Mouse (Mus musculus) thymus, adult 2 months (tissue): ENCODE data around the gene Drap1. TPM values are rescaled to one million over a fixed set of nuclear protein-coding genes. Genes with fewer than 3 reads are reported as not detected.

Source experiments
- DNase-seq: peaks from one replicate; pipeline ENCODE4 v3.0.0; 2021
- H3K27ac ChIP-seq: fragments of 200-500 bp; 2 replicates; pipeline ENCODE4 v1.5.1; 2012; ENCODE audit warnings: low read length, control low read depth; ENCODE audit not compliant: control insufficient read depth, insufficient read depth
- H3K27me3 ChIP-seq: fragments of 200-500 bp; 2 replicates; pipeline ENCODE4 v1.6.1; 2012; ENCODE audit warnings: mild to moderate bottlenecking, low read length, moderate library complexity, mixed read lengths; ENCODE audit not compliant: control insufficient read depth, insufficient read depth
- H3K36me3 ChIP-seq: fragments of 200-500 bp; 2 replicates; pipeline ENCODE4 v1.6.1; 2012; ENCODE audit warnings: mild to moderate bottlenecking, low read length, moderate library complexity; ENCODE audit not compliant: control insufficient read depth, insufficient read depth
- H3K4me1 ChIP-seq: fragments of 200-500 bp; replicated peaks from 2 replicates; pipeline ENCODE4 v1.6.1; 2012; ENCODE audit warnings: low read length; ENCODE audit not compliant: control insufficient read depth, insufficient read depth
- H3K4me3 ChIP-seq: fragments of 200-500 bp; 2 replicates; pipeline ENCODE4 v1.5.1; 2012; ENCODE audit warnings: mild to moderate bottlenecking, low read length, control low read depth, moderate library complexity; ENCODE audit not compliant: control insufficient read depth, insufficient read depth
- CTCF ChIP-seq: fragments of 200-500 bp; IDR thresholded peaks from 2 replicates; pipeline ENCODE4 v1.5.1; 2012; ENCODE audit warnings: mild to moderate bottlenecking, control low read depth, low read length, moderate library complexity, borderline replicate concordance; ENCODE audit not compliant: control insufficient read depth, poor library complexity, insufficient read depth; ENCODE audit errors: extremely low read depth
- POLR2A ChIP-seq: fragments of 200-500 bp; IDR thresholded peaks from 2 replicates; pipeline ENCODE4 v1.6.1; 2012; ENCODE audit warnings: mild to moderate bottlenecking, low read length, control low read depth, moderate library complexity; ENCODE audit not compliant: control insufficient read depth, poor library complexity, insufficient read depth; ENCODE audit errors: extremely low read depth
- WGBS: fragments of 180-500 bp; shearing (Covaris S2); methylation state at CpG from one replicate; pipeline ENCODE4 v1.1.7; 2018; 5-methylcytosine and 5-hydroxymethylcytosine counted together
- polyA plus RNA-seq: library from polyadenylated mRNA; depleted of rRNA; stranded (reverse); fragments of >200 nt; gene quantifications from 2 replicates; pipeline ENCODE4 v1.2.3, GENCODE M21; 2012

Drap1 gene
- polyA plus RNA-seq, 1 experiment, result 133 TPM

- no peaks in the 10 kb centered on the region for H3K27me3 ChIP-seq
- WGBS, result 88% methylated on average over 7 of the region's 7 CpGs
- no peak for DNase-seq
- H3K36me3 ChIP-seq, result no peaks in the 10 kb centered on the region
- no peak overlapping the region for H3K27ac ChIP-seq
- peaks cover 25% of the 10 kb centered on the region for H3K4me1 ChIP-seq
- no peak overlapping the region for H3K4me3 ChIP-seq
- TF ChIP-seq CTCF (no peak), POLR2A (no peak)
Measured at GRCm38 (mm10) chr19:5459019-5459418, 34.2 kb upstream of the Drap1 start.

GRCm38 (mm10) chr19:5457746-5458442 lies 33.1 kb upstream of the Drap1 start, which contains the start of gene Ccdc85b:
TSS of gene Ccdc85b (minus strand) at chr19:5457894.
- Histone ChIP-seq H3K27me3 (no peaks in the 10 kb centered on the region), H3K36me3 (no peaks in the 10 kb centered on the region), H3K27ac (peak within 1 kb of the TSS; percentile 29; the same call in 1 of the 2 replicates), H3K4me1 (peaks cover 25% of the 10 kb centered on the region), H3K4me3 (peak within 1 kb of the TSS; percentile 67)
- WGBS, result 15% methylated on average over 14 of the region's 14 CpGs
- TF ChIP-seq POLR2A (no peak), CTCF (no peak)
- no peak for DNase-seq

- Histone ChIP-seq H3K36me3 (no peaks in the 10 kb centered on the region), H3K4me1 (peaks cover 25% of the 10 kb centered on the region), H3K4me3 (peak overlapping the region; percentile 67), H3K27ac (peak overlapping the region; percentile 29; the same call in 1 of the 2 replicates), H3K27me3 (no peaks in the 10 kb centered on the region)
- under 1% methylated on average over 70 of the region's 70 CpGs for WGBS
- TF ChIP-seq POLR2A (peak; percentile 94), CTCF (0 out of 2 replicates have a peak, but pooled peaks have one; percentile 31)
- peak; percentile 97 for DNase-seq
Measured at GRCm38 (mm10) chr19:5456922-5457745, 32.4 kb upstream of the Drap1 start.

GRCm38 (mm10) chr19:5456241-5456921 lies 31.6 kb upstream of the Drap1 start:
- no peak for TF ChIP-seq POLR2A
- no peak for TF ChIP-seq CTCF
- Histone ChIP-seq H3K4me3 (peak overlapping the region; percentile 67), H3K4me1 (peaks cover 25% of the 10 kb centered on the region), H3K36me3 (no peaks in the 10 kb centered on the region), H3K27ac (no peak overlapping the region), H3K27me3 (no peaks in the 10 kb centered on the region)
- no peak for DNase-seq
- WGBS, result 2% methylated on average over 26 of the region's 26 CpGs

GRCm38 (mm10) chr19:5455568-5455967 lies 30.8 kb upstream of the Drap1 start:
- H3K27ac ChIP-seq, result no peak overlapping the region
- TF ChIP-seq CTCF (no peak), POLR2A (no peak)
- WGBS, result 88% methylated on average over 8 of the region's 8 CpGs
- no peaks in the 10 kb centered on the region for H3K27me3 ChIP-seq
- no peaks in the 10 kb centered on the region for H3K36me3 ChIP-seq
- no peak overlapping the region for H3K4me3 ChIP-seq
- H3K4me1 ChIP-seq, result peaks cover 21% of the 10 kb centered on the region
- no peak for DNase-seq

- WGBS, result 96% methylated on average over 12 of the region's 12 CpGs
- Histone ChIP-seq H3K36me3 (no peaks in the 10 kb centered on the region), H3K27me3 (no peaks in the 10 kb centered on the region), H3K4me1 (peaks cover 21% of the 10 kb centered on the region), H3K27ac (no peak overlapping the region), H3K4me3 (no peak overlapping the region)
- no peak for TF ChIP-seq CTCF
- TF ChIP-seq POLR2A, result no peak
- DNase-seq, result no peak
Measured at GRCm38 (mm10) chr19:5455037-5455436, 30.3 kb upstream of the Drap1 start.
